Mouse (Mus musculus): ENCODE data around the gene Pnpla1.
"Not testable (repeated sequence)": the region's sequence is repeated elsewhere in the genome, so short reads cannot be mapped to it uniquely, and the experiment has no call there.

Pnpla1 gene

DNA sequence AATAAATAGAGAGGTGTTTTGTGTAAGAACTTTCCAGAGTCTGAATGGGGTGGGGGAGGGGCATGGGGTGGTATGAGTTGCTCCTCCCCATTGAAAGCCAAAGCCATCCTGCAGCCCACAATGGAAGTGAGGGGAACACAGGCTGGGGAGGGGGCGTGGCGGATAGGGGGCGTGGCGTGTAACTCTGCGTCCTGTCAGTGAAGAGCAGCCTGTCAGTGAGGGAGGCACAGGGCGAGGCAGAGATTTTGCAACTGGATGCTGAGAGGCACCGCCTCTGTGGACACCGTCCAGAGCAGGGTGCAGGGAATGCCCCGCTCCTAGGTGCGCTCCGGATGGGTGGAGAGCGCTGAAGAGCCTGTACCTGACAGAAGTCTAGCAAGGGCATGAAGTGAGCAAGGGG is at the start of gene Pnpla1:
Gene Pnpla1 (plus strand): TSS at position 207 of the 400 bp plus-strand sequence.
- no peak for ATAC-seq (ENCODE audit: insufficient number of reproducible peaks, low FRiP score, low TSS enrichment)

DNA sequence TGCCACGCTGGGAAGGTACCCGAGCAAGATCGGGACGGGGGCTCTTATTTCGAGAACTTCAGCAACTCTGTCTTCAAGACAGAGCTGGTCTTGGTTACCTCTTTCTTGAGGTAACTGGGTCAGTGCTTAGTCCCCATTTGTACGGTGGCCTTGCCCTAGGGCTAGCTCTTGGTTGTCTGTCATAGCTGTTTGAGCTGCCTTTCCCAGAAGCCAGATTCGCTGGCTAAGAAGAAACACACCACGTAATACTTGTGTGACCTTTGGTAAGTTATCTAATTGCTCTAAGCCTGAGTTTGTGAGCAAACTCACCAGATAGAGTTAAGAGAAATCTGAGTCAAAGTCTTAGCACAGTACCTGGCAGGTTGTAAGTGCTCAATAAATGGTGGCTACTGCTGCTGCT is 49.5 kb upstream of the Pnpla1 start:
- ATAC-seq (ENCODE audit: insufficient number of reproducible peaks, low FRiP score, low TSS enrichment) = no peak

DNA sequence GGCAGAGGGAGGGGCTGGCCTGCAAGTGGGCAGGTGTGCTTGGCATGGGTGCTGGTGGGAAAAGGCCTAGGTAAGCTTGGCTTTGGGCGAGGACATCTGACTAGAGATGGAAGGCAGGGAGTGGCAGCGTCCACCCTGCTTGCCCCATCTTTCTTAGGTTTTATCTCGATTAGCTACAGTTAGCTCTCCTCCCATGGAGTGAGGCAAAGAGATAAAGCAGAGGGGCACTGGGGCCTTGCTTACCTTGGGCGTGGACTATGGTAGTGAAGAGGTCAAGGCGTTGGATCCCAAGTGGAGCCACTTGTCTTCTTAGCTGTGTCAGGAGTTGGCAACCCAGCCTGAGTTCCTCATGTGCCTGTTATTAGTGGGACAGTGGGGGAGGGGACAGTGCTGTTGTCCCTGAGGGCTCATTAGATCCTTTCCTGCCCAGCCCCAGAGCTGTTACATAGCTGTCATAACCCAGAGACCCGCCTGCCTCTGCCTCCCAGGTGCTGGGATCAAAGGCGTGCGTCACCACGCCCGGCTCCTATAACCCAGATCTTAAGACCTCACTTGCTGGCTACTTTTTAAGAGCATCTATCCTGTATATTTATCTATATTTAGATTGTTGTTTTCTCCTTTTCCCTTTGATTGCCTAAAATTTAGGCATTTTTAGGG is 48.9 kb upstream of the Pnpla1 start:
- no peak for ATAC-seq (ENCODE audit: insufficient number of reproducible peaks, low FRiP score, low TSS enrichment)

DNA sequence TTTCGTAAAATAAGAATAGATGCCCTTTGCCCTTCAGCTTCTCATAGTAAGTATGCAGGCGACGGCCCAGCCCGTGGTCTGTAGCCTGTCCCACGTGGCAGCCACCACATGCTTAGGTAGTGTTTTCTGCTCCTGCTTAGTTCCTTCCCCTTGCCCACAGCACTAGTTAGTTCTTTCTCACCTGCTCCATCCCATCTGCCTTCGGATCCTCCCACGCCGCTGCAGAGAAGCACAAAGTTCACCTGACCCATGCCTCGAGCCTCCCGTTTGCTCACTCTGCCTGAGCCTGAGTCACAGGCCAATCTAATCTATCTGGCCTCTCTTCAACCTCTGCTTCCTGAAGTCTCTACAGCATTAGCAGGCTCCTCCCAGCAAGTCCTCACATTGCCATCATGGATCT is 45.9 kb upstream of the Pnpla1 start:
- no peak for ATAC-seq (ENCODE audit: insufficient number of reproducible peaks, low FRiP score, low TSS enrichment)

DNA sequence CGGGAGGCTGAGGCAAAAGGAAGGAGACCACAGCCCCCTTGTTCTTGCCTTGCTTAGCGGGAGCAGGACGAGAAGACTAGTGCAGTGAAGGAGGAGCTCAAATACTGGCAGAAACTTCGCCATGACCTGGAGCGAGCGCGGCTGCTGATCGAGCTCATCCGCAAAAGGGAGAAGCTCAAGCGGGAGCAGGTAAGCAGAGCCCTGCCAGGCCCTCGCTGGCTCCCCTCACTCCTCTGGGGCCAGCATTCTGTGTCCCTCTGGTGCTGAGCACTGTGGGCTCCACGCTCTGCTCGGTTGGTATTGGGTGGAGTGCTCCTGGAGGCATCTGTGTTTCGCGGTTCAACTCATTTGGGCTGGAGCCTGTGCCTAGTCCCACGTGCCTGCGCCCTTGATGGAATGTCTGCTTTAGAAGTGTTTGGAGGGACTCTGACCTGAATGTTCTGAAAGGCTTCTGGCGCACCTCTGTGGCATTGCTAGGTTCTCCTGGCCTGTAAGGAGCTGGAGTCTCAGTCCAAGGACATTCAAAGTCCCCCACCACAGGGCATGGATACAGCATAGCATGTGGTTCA is 43.6 kb upstream of the Pnpla1 start:
- ATAC-seq (ENCODE audit: insufficient number of reproducible peaks, low FRiP score, low TSS enrichment) = no peak

DNA sequence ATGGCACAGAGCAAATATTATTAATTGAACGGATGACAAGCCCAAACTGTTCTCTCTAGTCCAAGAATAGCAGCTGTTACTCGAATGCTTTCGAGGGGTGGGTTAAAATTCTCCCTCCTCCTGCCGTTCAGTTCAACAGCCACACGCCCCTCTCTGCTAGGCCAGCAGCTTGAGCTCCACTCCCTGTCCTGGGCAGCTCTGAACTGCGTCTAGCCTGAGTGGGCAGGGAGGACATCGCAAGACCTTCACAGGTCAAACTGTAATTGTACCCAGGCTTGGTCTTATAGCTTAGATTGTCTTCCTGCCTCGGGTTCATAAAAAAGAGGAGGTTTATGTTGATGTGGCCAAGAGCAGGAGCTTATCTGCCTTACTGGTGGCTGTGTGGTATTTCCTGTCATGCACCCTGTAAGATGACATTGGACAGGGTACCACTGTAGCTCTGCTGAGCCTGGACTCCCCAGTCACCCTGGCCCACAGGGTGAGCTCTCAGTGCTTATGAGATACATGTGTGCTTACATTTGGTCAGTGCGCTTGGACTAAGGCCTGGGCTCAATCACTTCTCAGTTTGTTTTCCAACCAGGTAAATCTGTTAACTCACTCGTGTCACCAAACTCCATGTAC is 42.7 kb upstream of the Pnpla1 start:
- no peak for ATAC-seq (ENCODE audit: insufficient number of reproducible peaks, low FRiP score, low TSS enrichment)

DNA sequence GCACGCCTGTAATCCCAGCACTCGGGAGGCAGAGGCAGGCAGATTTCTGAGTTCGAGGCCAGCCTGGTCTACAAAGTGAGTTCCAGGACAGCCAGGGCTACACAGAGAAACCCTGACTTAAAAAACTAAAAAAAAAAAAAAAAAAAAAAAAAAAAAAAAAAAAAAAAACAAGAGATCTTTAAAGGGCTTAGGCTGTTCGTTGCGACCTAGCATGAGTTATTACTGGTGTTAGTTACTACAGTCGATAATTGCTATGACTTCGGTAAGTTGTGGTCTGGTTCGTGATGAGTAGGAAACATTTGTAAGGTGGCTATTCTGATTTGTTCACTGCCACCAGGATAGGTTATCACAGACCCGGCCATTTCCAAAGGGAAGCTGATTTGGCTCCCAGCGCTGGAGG is 41.9 kb upstream of the Pnpla1 start:
- ATAC-seq (ENCODE audit: insufficient number of reproducible peaks, low FRiP score, low TSS enrichment) = not testable (repeated sequence)

DNA sequence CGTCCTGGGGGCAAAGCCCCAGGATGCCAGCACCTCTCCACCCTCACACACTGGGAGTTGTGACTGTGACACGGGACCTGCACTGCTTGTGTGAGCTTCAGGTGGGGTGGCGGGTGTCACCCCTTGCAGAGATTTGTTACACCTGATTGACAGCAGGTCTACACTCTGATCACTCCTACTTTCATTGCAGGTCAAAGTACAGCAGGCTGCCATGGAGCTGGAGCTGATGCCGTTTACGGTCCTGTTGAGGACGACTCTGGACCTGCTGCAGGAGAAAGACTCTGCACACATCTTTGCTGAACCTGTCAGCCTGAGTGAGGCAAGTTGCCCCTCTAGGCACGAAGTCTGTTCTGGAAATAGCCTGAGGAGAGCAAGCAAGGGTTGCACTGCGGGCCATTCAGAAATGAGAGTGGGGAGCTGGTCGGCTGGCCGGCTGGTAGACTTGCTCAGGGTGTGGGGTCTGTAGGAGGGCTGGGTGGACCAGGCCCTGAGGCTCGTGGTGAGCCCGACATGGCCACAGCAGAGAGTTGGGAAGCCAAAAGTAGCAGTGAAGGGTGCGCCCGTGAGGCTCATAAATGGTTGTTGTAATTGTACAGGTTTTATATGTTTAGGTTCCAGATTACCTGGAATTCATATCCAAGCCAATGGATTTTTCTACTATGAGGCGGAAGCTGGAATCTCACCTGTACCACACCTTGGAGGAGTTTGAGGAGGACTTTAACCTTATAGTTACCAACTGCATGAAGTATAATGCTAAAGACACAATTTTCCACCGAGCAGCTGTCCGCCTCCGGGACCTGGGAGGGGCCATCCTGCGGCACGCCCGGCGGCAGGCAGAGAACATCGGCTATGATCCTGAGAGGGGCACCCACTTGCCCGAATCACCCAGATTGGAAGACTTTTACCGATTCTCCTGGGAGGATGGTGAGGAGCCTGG is 41.1 kb upstream of the Pnpla1 start:
- ATAC-seq (ENCODE audit: insufficient number of reproducible peaks, low FRiP score, low TSS enrichment) = no peak

DNA sequence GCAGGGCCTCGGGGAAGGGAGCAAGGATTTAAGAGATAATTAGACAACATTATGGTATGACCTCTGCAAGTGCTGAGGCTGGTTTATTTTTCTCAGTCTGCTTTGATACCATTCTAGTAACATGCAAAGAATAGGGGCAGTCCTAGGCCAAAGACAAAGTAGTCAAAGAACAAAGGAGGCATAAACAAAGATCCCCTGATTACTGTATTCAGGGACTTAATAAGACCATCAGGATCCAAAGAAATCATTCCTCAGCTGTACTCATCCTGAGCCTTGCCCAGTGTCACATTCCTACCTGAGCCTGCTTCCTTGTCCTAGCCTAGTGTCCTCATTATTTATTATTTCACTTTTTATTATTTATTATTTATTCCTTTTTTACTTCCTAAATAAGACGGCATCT is 38.0 kb upstream of the Pnpla1 start:
- no peak for ATAC-seq (ENCODE audit: insufficient number of reproducible peaks, low FRiP score, low TSS enrichment)

DNA sequence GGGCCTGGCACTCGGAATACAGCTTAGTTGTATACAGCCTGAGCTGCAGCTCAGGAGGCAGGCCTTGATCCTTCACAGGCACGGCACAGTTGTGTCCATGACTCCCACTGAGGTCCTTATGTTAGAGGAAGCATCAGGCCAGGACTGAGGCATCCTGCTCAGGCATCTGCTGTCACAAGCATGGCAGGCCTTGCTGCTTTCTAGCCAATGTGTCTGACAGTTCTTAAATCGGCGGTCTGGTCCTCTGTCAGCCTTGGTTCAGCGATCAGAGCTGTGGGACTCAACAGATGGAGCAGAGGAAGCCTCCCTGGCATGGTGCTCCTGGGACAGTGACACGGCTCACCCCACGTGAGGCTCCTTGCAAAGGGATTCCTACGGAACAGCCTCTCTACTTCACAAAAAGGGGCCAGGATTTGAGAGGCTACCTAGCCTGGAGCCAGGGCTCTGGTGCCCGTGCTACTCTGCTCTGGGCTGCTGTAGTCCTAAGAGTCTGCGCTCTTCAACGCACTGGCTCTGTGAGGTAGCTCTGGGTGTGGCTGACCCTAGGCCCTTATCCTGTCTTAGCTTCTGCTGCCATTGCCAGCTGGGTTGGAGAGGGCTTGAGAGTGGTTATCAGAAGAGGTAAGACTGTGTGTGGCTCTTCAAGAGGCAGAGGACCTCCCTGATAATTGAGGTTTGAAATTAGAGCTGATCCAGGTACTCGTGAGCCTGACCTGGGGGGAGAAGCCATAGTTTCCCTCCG is 35.0 kb upstream of the Pnpla1 start:
- peak; percentile 96 for ATAC-seq (ENCODE audit: insufficient number of reproducible peaks, low FRiP score, low TSS enrichment)

DNA sequence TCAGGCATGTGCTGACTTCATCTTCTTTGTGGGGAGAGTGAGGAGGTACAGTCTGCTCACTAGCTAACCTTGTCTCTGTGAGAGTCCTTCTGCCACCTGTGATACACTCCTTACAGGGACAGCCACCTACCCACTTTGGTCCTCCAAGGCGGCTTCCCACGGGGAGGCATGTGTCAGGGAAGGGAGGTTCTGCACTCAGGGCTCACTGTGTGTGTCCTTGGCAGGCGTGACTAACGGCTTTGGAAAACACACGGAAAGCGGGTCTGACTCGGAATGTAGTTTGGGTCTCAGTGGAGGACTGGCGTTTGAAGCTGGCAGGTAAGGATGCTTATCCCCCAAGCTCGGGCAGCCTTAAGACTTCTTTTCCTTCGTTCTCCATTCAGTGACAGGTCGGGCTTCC is 34.5 kb upstream of the Pnpla1 start:
- ATAC-seq (ENCODE audit: insufficient number of reproducible peaks, low FRiP score, low TSS enrichment) = no peak

DNA sequence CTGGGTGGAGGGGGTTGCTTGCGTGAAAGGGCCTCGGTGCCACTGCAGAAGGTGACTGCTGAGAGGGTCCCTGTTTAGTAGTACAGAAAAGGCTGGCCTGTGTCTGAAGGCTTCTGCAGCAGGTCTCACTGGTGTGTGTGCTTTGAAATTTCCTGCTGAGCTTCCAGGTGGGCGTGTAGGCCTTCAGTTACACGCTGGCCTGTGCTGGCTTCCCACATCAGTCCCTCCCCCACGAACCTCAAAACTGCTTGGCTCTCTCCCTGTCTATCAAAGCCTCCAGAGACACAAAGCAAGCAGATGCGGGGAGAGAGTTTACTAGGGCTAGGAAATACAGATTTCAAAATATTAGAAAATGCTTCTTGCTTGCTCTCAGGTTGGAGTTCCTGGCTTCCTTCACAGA is 33.3 kb upstream of the Pnpla1 start:
- no peak for ATAC-seq (ENCODE audit: insufficient number of reproducible peaks, low FRiP score, low TSS enrichment)

DNA sequence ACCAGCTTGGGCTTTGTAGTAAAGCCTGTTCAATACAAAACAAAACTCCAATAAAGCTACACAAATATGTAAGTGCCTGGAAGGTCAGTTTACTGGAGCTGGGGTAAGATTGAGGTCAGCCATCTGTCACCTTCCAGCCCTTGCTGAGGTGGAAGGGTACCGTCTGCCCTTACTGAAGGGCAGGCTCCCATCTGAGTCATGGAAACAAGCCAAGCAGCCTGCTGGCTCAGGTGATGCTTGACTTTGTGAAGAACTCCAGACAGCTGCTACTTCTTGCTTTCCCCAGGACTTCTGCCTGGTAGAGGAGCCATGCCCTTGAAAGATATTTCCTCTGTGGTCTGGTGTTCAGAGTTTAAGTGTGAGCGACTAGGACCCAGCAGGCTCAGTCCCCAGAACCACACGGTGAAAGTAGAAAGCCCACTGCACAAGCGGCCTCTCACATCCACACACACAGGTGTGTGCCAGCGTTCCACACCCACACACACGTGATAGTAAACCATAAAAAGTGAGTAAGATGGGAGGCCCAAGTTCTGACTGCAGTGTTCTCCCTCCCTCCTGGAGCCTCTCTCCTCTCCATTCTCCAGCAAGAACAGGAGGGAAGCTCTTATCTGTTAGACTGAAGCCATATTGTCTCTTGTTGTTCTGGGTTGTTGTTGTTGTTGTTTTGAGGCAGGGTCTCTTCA is 32.7 kb upstream of the Pnpla1 start:
- no peak for ATAC-seq (ENCODE audit: insufficient number of reproducible peaks, low FRiP score, low TSS enrichment)

DNA sequence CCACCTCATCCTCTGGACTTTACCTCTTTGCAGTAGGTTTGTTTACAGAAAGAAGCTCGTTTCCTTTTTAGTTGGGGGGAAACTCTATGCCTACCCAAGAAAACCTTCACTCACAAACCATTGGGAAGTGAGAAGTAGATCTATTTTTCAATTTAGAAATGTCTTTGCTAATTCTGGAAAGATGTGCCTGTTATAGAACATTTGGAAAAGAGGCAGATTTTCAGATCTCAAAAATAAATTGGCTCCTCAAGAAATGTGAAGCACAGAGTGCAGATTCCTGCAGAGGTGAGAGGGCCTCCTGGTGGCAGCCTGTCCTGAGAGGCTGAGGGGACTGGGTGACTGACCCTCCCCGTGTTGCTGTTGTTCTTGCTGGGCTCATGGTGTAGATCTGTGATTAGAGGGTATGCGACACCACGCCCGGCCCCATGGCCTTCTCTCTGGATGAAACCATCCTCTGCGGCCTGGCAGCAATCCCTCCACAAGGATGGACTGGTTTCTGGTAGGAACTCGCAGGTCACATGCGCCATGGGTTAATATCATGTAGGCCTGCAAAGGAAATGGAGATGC is 30.5 kb upstream of the Pnpla1 start:
- ATAC-seq (ENCODE audit: insufficient number of reproducible peaks, low FRiP score, low TSS enrichment) = no peak

DNA sequence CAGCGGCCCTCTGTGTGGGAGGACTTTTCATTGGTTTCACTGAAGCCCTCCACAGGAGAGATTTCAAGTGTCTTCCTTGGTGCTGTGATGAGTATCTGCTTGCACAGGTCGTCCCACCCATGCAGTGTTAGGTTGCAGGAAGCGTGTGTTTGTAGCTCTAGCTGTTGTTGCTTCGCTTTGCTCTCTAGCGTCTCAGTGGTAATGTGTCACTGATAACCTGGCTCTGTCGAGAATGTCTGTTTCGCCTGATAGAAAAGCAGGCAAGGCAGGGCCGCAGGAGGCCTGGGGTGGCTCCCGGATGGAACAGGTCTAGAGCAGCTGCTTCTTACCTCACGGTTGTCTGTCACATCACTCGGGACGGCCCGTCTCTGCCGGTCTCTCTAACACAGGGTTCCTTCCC is 29.1 kb upstream of the Pnpla1 start:
- no peak for ATAC-seq (ENCODE audit: insufficient number of reproducible peaks, low FRiP score, low TSS enrichment)

DNA sequence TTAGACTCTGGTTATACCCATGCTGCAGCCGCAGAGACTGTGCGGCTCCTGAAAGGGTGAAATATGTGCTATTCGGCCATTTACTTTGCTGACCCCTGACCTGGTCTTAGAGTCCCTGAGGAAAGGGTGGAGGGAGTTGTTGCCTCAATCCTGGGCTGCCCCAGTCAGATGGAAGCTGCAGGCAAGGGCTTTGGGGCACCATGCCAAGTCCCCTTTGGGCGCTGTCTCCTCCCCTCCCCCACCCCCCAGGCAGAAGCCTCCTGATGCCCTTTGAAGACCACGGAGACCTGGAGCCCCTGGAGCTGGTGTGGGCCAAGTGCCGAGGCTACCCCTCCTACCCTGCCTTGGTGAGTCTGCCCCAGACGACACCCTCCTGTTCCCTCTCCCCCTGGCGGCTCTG is 27.1 kb upstream of the Pnpla1 start:
- ATAC-seq (ENCODE audit: insufficient number of reproducible peaks, low FRiP score, low TSS enrichment) = no peak

DNA sequence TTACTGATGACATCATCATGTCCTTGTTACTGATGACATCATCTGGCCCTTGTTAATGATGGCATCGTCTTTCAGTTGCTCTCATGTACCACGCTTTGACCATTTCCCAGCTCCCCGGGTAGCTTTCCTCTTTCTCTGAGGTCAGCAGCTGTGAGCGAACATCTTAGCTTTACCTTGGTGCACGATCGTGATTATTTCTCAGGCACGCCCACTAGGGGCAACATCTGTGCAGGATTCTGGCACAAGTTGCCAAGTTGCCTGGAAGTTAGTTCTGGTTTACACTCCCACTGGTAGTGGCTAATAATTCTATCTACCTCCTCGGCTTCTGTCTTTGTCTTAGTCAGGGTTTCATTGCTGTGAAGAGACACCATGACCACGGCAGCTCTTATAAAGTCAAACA is 26.2 kb upstream of the Pnpla1 start:
- ATAC-seq (ENCODE audit: insufficient number of reproducible peaks, low FRiP score, low TSS enrichment) = no peak

DNA sequence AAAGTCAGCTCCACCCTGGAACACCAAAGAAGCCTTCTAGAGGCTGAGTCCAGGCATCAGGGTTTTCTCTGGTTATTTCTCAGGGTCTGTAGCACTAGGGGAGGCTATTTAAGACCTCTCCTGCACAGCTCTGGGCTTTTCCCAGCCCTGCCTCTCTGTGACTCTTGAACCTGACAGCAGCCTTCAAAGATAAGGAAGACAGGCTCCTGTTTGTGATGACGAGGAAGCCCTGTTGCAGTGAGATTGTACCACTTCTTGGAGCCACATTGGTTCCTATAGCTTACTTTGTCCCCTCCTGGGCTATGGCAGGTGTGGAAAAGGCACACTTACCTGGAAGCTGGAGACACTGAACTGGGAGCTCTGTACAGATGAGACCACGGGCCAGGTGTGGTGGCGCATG is 25.3 kb upstream of the Pnpla1 start:
- ATAC-seq (ENCODE audit: insufficient number of reproducible peaks, low FRiP score, low TSS enrichment) = no peak

DNA sequence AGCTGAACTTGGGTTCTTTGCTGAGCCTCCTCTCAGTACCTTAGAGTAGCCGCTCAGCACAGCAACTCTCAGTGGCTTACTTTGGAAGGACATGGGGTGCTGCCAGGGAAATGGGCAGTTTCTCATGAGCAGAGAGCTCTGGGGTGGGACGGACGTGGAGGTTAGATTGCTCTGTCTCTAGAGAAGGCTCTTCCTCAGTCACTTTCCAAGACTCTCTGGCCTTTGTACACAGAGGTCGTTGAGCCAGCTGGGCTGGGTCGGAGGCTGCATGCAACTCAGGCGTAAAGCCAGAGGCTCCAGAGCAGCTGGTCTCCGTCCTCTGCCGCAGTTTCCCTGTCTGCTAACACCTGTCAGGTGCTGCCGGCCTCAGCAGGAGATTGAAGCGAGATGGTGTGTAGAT is 23.5 kb upstream of the Pnpla1 start:
- no peak for ATAC-seq (ENCODE audit: insufficient number of reproducible peaks, low FRiP score, low TSS enrichment)

DNA sequence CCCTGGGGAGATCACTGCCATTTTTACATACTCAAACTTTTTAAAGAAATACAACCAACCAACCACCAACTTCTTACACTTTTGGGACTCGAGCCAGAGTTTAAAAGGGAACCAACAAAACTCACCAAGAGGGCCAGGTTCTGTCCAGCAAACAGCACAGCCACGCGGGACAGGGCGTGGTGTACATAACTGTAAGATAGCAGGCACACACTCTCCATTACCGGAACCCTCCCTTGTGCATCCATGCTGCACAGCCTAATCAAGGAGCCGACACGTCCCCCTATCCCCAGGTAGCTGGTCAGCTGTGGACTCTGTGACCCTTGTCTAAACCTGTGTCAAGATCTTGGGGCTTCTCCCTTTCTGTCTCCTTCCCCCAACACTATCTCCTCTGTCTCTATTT is 20.4 kb upstream of the Pnpla1 start:
- no peak for ATAC-seq (ENCODE audit: insufficient number of reproducible peaks, low FRiP score, low TSS enrichment)
